Mouse (Mus musculus) intestine, embryonic 16.5 days (tissue): ENCODE data around the gene Odc1. TPM values are rescaled to one million over a fixed set of nuclear protein-coding genes. Genes with fewer than 3 reads are reported as not detected.

Experiments used
- ATAC-seq: fragments of 200-750 bp; cut with Nextera tagmentation; 2 replicates; pipeline ENCODE4 v1.8.0; 2017; ENCODE audit warnings: moderate TSS enrichment, moderate library complexity
- H3K27ac ChIP-seq: fragments of 300-500 bp; sonication (generic); 2 replicates; pipeline ENCODE4 v1.5.1; 2014; ENCODE audit warnings: mild to moderate bottlenecking, low read length
- H3K27me3 ChIP-seq: fragments of 300-500 bp; sonication (generic); replicated peaks from 2 replicates; pipeline ENCODE4 v1.6.1; 2014; ENCODE audit warnings: low read length, control low read depth, mixed read lengths; ENCODE audit not compliant: control insufficient read depth, insufficient read depth
- H3K36me3 ChIP-seq: fragments of 300-500 bp; sonication (generic); 2 replicates; pipeline ENCODE4 v1.6.1; 2014; ENCODE audit warnings: low read length, control low read depth; ENCODE audit not compliant: control insufficient read depth, insufficient read depth
- H3K4me1 ChIP-seq: fragments of 300-500 bp; sonication (generic); 2 replicates; pipeline ENCODE4 v1.6.1; 2014; ENCODE audit warnings: low read length, control low read depth, mixed read lengths; ENCODE audit not compliant: control insufficient read depth, insufficient read depth
- H3K4me2 ChIP-seq: fragments of 300-500 bp; sonication (generic); 2 replicates; pipeline ENCODE4 v1.6.1; 2014; ENCODE audit warnings: low read depth, low read length, control low read depth
- H3K4me3 ChIP-seq: fragments of 300-500 bp; sonication (generic); 2 replicates; pipeline ENCODE4 v1.5.1; 2014; ENCODE audit warnings: mild to moderate bottlenecking, low read length
- H3K9ac ChIP-seq: fragments of 300-500 bp; sonication (generic); 2 replicates; pipeline ENCODE4 v1.6.1; 2014; ENCODE audit warnings: low read depth, low read length
- H3K9me3 ChIP-seq: fragments of 300-500 bp; sonication (generic); 2 replicates; pipeline ENCODE4 v1.6.1; 2016; ENCODE audit warnings: low read length, control low read depth; ENCODE audit not compliant: control insufficient read depth
- WGBS: fragments of 180-500 bp; shearing (Covaris S2); extraction: QIAGEN DNeasy Blood & Tissue Kit; methylation state at CpG from one replicate; pipeline ENCODE4 v1.1.7; 2014; 5-methylcytosine and 5-hydroxymethylcytosine counted together
- polyA plus RNA-seq: library from polyadenylated mRNA; unstranded; fragments of >200 nt; fragmentation: Nextera tagmentation; extraction: Ambion mirVana; gene quantifications from 2 replicates; pipeline ENCODE4 v1.2.1, GENCODE M21; 2015

The Odc1 gene
- polyA plus RNA-seq, result 168 and 176 TPM in 2 replicates

DNA sequence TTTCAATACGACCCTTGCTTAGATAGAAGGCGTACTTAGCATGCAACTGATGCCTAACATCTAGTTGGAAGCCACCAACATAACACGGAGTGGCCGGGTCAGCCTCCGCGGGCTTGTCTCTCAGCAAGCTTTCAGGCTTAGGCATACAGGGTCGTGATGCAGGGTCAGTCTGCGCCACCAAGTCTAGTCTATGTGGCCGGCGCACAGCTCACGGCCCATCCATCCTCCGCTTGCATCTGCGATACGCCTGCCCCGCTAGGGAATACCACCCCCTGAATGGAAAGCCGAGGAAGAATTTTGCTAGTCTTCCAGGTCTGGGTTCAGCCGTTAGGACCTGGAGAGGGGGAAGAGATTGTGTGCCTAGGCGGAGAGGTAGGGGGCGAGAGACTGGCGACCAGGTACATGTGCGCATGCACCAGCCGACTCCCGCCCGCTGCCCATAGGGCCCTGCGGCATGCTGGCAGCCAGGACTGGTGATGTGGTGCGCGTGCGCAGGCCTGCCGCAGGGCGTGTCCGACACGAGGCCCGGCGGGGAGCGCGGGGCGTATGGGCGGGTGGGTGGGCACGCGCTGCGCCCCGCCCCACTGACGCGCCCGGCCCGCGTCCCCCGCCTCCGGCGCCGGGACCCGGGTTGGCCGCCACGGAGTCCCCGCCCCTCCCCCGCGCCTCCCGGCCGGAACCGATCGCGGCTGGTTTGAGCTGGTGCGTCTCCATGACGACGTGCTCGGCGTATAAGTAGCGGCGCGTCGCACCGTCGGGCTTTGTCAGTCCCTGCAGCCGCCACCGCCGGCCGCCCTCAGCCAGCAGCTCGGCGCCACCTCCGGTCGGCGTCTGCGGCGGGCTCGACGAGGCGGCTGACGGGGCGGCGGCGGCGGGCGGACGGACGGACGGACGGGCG, at the start of gene Odc1:
Odc1 (plus strand) TSS at position 586 of the 898 bp plus-strand sequence.
- ATAC-seq, result peak; percentile 98
- WGBS, result under 1% methylated on average over 94 of the region's 98 CpGs
- H3K4me3 ChIP-seq, result peak within 1 kb of the TSS; percentile 89

DNA sequence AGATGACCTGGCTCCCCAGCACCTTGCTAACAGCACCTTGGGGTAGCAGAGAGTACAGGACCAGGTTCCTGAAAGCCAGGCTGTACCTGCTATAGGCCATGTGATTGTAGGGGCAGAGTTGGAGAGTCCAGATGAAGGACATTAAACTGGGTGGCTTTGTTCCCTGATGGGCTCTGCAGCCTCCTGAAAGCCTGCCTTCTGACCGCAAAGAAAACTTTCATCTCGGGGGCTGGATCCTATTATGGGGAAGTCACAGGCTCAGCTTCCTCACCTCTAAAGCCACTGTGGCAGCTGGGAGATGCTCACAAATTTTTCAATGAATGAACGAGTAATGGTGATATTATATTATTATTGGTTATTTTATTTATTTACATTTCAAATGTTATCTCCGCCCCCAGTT, 49.8 kb upstream of the Odc1 start:
- H3K9me3 ChIP-seq, result no peaks in the 10 kb centered on the region
- no peaks in the 10 kb centered on the region for H3K36me3 ChIP-seq
- ATAC-seq, result no peak
- H3K9ac ChIP-seq, result no peak overlapping the region
- 73% methylated on average over 4 of the region's 4 CpGs for WGBS
- H3K27me3 ChIP-seq, result no peaks in the 10 kb centered on the region
- H3K4me2 ChIP-seq, result no peak overlapping the region
- H3K27ac ChIP-seq, result no peak overlapping the region
- peaks cover 5% of the 10 kb centered on the region for H3K4me1 ChIP-seq
- H3K4me3 ChIP-seq, result no peak overlapping the region

More for the DNA sequence above, at the start of gene Odc1:
- Histone ChIP-seq H3K27me3 (no peaks in the 10 kb centered on the region), H3K4me2 (peak within 1 kb of the TSS; percentile 90), H3K36me3 (peaks cover 2% of the 10 kb centered on the region), H3K27ac (peak within 1 kb of the TSS; percentile 74), H3K4me1 (peaks cover 5% of the 10 kb centered on the region), H3K9me3 (no peaks in the 10 kb centered on the region), H3K9ac (peak within 1 kb of the TSS; percentile 86)

- Histone ChIP-seq H3K9me3 (no peaks in the 10 kb centered on the region), H3K4me1 (peaks cover 5% of the 10 kb centered on the region), H3K27me3 (no peaks in the 10 kb centered on the region), H3K9ac (no peak overlapping the region), H3K27ac (peak overlapping the region; percentile 37; the same call in 1 of the 2 replicates), H3K4me2 (no peak overlapping the region), H3K4me3 (no peak overlapping the region), H3K36me3 (no peaks in the 10 kb centered on the region)
- WGBS, result 18% methylated on average over 8 of the region's 8 CpGs
- ATAC-seq, result peak; percentile 73
These were observed 48.6 kb upstream of the Odc1 start for GRCm38 (mm10) chr12:17495858-17496451.

DNA sequence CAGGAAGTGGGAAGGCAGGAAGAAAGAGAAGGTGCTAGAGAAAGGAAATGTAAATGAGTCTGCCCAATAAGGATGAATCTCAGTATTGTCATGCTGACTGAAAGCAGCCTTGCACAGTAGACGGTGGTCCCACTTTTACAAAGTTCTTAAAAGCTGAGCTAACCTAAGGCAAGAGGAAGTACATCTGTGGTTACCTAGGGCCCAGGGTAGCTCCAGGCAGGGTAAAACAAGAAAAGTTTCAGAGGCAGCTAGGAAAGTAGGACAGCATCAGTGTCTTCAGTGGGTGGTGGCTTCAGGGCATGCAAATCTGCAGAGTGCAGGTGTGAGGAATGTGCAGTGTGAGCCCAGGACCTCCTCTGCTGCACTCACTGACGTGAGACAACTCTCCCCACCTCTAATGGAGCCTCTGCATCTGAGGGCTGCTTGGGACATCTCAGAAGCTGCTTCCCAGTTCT, 38.9 kb upstream of the Odc1 start:
- WGBS, result 28% methylated on average over 2 of the region's 2 CpGs
- Histone ChIP-seq H3K9me3 (no peaks in the 10 kb centered on the region), H3K4me3 (no peak overlapping the region), H3K27ac (peak overlapping the region; percentile 71), H3K4me2 (peak overlapping the region; percentile 22; the same call in 1 of the 2 replicates), H3K9ac (no peak overlapping the region), H3K36me3 (no peaks in the 10 kb centered on the region), H3K27me3 (no peaks in the 10 kb centered on the region), H3K4me1 (peaks cover 23% of the 10 kb centered on the region)
- ATAC-seq, result no peak

GRCm38 (mm10) chr12:17506117-17506993, 38.2 kb upstream of the Odc1 start:
- H3K9ac ChIP-seq, result 0 out of 2 replicates have a peak overlapping the region, but pooled peaks have one; percentile 19
- peak overlapping the region; percentile 71 for H3K27ac ChIP-seq

GRCm38 (mm10) chr12:17506994-17507542, 37.5 kb upstream of the Odc1 start:
- ATAC-seq, result peak; percentile 51
- 22% methylated on average over 13 of the region's 13 CpGs for WGBS
- Histone ChIP-seq H3K36me3 (no peaks in the 10 kb centered on the region), H3K9ac (peak overlapping the region; percentile 10; the same call in 1 of the 2 replicates), H3K27me3 (no peaks in the 10 kb centered on the region), H3K4me2 (no peak overlapping the region), H3K4me1 (peaks cover 23% of the 10 kb centered on the region), H3K9me3 (no peaks in the 10 kb centered on the region), H3K27ac (peak overlapping the region; percentile 71), H3K4me3 (no peak overlapping the region)

More at GRCm38 (mm10) chr12:17506117-17506993, 38.2 kb upstream of the Odc1 start:
- peak; percentile 96 for ATAC-seq
- H3K9me3 ChIP-seq, result no peaks in the 10 kb centered on the region
- H3K4me3 ChIP-seq, result no peak overlapping the region
- H3K4me2 ChIP-seq, result peak overlapping the region; percentile 7; the same call in 1 of the 2 replicates
- no peaks in the 10 kb centered on the region for H3K36me3 ChIP-seq
- no peaks in the 10 kb centered on the region for H3K27me3 ChIP-seq
- 37% methylated on average over 5 of the region's 5 CpGs for WGBS
- H3K4me1 ChIP-seq, result peaks cover 23% of the 10 kb centered on the region

DNA sequence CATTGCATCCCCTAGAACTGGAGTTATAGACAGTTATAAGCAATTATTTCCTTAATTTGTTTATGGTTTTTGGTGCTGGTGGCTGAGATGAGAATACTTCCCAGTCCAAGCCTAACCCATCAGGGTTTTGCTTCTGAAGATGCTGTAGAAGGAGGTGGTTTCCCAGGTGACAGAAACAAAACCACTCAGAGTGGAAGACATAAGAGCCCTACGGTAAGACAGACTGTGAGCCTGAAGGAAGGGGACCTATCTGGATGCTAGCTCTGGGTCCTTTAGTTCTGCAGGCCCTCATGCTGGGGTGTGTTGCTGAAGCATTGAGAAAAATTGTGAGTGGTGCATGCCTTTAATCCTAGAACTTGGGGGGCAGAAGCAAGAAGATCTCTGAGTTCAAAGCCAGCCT, 35.3 kb upstream of the Odc1 start:
- H3K4me3 ChIP-seq, result no peak overlapping the region
- no peak overlapping the region for H3K9ac ChIP-seq
- no peak for ATAC-seq
- no peaks in the 10 kb centered on the region for H3K9me3 ChIP-seq
- H3K4me2 ChIP-seq, result no peak overlapping the region
- 81% methylated on average over 1 of the region's 1 CpGs for WGBS
- no peaks in the 10 kb centered on the region for H3K27me3 ChIP-seq
- H3K27ac ChIP-seq, result no peak overlapping the region
- peaks cover 23% of the 10 kb centered on the region for H3K4me1 ChIP-seq
- H3K36me3 ChIP-seq, result no peaks in the 10 kb centered on the region

DNA sequence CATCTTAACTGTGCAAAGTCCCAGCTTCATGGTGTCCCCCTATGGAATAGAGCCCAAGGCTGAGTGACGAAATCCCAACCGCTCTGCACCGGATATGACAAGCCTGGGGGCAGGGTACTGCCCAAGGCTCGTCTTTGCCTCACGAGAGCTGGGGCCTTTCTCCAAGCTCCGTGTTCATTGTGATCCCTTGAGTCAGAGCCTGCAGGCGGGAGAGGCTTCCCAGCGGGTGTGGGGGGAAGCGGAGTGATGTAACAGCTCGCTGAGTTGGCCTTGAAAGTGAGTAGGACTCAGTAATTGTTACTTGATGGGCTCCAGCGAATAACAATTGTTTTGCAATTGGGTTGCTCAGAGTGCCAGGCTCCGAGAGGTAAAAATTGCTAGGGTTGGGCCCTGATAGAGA, 34.4 kb upstream of the Odc1 start:
- WGBS, result 50% methylated on average over 12 of the region's 12 CpGs
- H3K4me2 ChIP-seq, result no peak overlapping the region
- no peaks in the 10 kb centered on the region for H3K27me3 ChIP-seq
- no peaks in the 10 kb centered on the region for H3K36me3 ChIP-seq
- no peak overlapping the region for H3K9ac ChIP-seq
- H3K27ac ChIP-seq, result no peak overlapping the region
- H3K4me1 ChIP-seq, result peaks cover 23% of the 10 kb centered on the region
- H3K9me3 ChIP-seq, result no peaks in the 10 kb centered on the region
- no peak overlapping the region for H3K4me3 ChIP-seq
- ATAC-seq, result no peak
